Mouse (Mus musculus) gastrocnemius, adult 2 months (tissue): ENCODE measurements around the gene Cetn4. TPM values are rescaled to one million over a fixed set of nuclear protein-coding genes. Genes with fewer than 3 reads are reported as not detected.
A peak's percentile ranks its signal among the peaks of the same experiment; 100 is the strongest.

Experiments used
- DNase-seq: peaks from one replicate; pipeline ENCODE4 v3.0.0; 2022
- H3K27ac ChIP-seq: fragments of 200-600 bp; 2 replicates; pipeline ENCODE4 v1.8.1; 2022; ENCODE audit warnings: mild to moderate bottlenecking
- H3K4me3 ChIP-seq: fragments of 200-600 bp; 2 replicates; pipeline ENCODE4 v1.8.1; 2022; ENCODE audit warnings: mild to moderate bottlenecking, moderate library complexity
- CTCF ChIP-seq: fragments of 200-600 bp; IDR thresholded peaks from 2 replicates; pipeline ENCODE4 v1.8.1; 2022; ENCODE audit warnings: antibody characterized with exemption, mild to moderate bottlenecking, moderate library complexity
- intact Hi-C: fragments of 180-260 bp; cut with DNase I; formaldehyde crosslinking; loops from one replicate; pipeline ENCODE4 v1.15.1; 2025
- long read RNA-seq, 2 experiments: library from polyadenylated mRNA; stranded (forward); transcript quantifications; one replicate each; pipeline ENCODE4 v2.0.0; 2021
- total RNA-seq, 2 experiments: library from RNA; stranded (reverse); gene quantifications; 2 replicates each; pipeline ENCODE4 v1.2.3; 2021

The Cetn4 gene
- under 1 TPM in 1 of 2 experiments, not detected in 1; 0.36 TPM for total RNA-seq
- long read RNA-seq, experiment 1, result 0 reads
- long read RNA-seq, experiment 2, result 0 reads

- H3K4me3 ChIP-seq, result peak within 1 kb of the TSS; percentile 76
- H3K27ac ChIP-seq, result peak within 1 kb of the TSS; percentile 89
- DNase-seq, result peak; percentile 97
- no peak for TF ChIP-seq CTCF
- intact Hi-C loops, result loop anchor here (2.0 kb wide), 1 partner anchor 102 kb away; no protein-coding TSS in a partner anchor
Observed at GRCm38 (mm10) chr3:37312370-37312941, at the start of gene Cetn4, which contains the start of gene Bbs12. TSS of gene Cetn4 (minus strand) at chr3:37312708. TSS of gene Bbs12 (plus strand) at chr3:37312554.

- DNase-seq, result peak; percentile 63
- Histone ChIP-seq H3K27ac (peak overlapping the region; percentile 71), H3K4me3 (no peak overlapping the region; the same call in 1 of the 2 replicates)
- intact Hi-C loops, result no loop called here
- TF ChIP-seq CTCF, result no peak
Observed at GRCm38 (mm10) chr3:37360729-37361128, 48.2 kb upstream of the Cetn4 start.

- Histone ChIP-seq H3K27ac (peak overlapping the region; percentile 88), H3K4me3 (peak overlapping the region; percentile 21)
- TF ChIP-seq CTCF, result no peak
- intact Hi-C loops, result loop anchor here (2.0 kb wide), 1 partner anchor 26 kb away; no protein-coding TSS in a partner anchor
- DNase-seq, result no peak
Observed at GRCm38 (mm10) chr3:37354737-37355136, 42.2 kb upstream of the Cetn4 start.

GRCm38 (mm10) chr3:37353951-37354481, 41.5 kb upstream of the Cetn4 start:
- Histone ChIP-seq H3K4me3 (no peak overlapping the region), H3K27ac (peak overlapping the region; percentile 88)
- intact Hi-C loops, result loop anchor here (2.0 kb wide), 1 partner anchor 27 kb away; no protein-coding TSS in a partner anchor
- peak; percentile 82 for DNase-seq
- no peak for TF ChIP-seq CTCF

DNA sequence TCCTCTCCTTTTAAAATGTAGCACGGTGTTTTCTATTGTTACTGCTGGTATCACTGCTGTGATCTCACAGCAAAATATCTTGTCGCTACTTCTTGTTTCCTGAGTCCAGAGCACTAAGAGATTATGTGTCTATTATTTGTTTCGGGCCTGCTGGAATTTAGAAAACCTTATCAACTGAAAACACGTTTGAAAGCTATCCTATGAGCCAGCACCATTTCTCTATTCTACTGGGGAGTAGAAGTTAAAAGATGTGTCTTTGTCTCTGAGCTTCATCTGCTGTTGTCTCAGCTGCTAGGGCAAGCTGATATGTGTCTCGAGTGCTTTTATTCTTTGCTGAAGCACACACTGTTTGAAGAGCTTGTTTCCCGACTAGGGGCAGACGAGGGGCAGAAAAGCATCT, 37.9 kb upstream of the Cetn4 start:
- no peak for DNase-seq
- Histone ChIP-seq H3K4me3 (peak overlapping the region; percentile 75; the same call in 1 of the 2 replicates), H3K27ac (peak overlapping the region; percentile 16; the same call in 1 of the 2 replicates)
- intact Hi-C loops, result no loop called here
- no peak for TF ChIP-seq CTCF

- intact Hi-C loops, result no loop called here
- TF ChIP-seq CTCF, result no peak
- Histone ChIP-seq H3K27ac (peak overlapping the region; percentile 92), H3K4me3 (peak overlapping the region; percentile 75)
- DNase-seq, result peak; percentile 39
Observed at GRCm38 (mm10) chr3:37349166-37349548, 36.6 kb upstream of the Cetn4 start.

DNA sequence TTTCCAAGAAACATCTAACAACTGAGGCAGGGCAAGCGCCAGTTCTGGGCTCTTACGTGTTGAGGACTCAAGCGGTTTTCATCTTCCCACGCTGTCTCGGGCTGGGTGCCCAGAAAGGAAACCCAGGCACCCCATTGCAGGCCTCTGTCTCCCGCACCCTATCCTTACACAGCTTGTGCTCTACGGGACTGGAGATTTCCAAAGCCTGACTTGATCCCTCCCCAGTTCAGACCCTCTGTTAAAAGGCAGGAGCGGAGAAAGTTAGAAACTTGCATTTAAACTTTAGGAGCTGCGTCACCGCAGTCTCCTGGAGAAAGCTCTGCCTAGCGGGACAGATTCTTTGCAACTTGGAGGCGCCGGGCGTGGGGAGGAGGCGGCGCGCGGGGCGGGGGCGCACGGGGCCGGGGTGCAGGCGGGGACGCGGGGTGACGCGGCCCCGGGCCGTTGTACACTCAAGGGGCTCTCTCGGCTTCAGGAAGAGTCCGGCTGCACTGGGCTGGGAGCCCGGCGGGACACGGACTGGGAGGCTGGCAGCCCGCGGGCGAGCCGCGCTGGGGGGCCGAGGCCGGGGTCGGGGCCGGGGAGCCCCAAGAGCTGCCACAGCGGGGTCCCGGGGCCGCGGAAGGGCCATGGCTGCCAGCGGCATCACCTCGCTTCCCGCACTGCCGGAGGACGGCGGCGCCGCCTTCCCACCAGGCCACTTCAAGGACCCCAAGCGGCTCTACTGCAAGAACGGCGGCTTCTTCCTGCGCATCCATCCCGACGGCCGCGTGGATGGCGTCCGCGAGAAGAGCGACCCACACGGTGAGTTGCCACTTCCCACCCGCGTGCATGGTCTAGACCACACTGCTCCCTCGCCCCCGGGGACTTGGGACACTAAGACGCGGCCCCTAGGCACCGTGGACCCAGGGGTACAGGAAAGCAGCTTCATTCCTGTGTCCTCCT, 36.0 kb upstream of the Cetn4 start, which contains the start of gene Fgf2:
Fgf2 (plus strand) TSS at position 126 of the 945 bp plus-strand sequence.
- no peak for TF ChIP-seq CTCF
- Histone ChIP-seq H3K27ac (peak within 1 kb of the TSS; percentile 92), H3K4me3 (peak within 1 kb of the TSS; percentile 75)
- DNase-seq, result peak; percentile 78
- intact Hi-C loops, result no loop called here

DNA sequence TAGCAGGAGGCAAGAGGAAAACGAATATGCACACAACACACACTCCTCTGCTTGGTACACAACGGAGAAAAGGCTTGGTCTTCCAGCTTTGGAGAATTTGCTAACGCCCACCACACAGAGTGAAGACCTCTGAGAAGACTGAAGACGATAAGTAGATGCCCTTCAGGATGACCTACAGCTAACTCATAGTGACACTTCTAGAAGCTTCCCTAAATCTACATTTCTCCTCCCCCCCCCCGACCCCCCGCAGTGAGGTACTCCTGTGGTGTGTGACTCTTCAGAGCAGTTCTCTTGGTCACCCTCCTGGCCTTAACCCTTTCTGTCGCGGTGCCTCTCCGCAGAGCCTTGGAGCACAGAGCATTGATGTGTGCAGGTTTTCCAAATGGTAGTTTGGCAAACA, 35.2 kb upstream of the Cetn4 start:
- DNase-seq, result no peak
- intact Hi-C loops, result no loop called here
- peak overlapping the region; percentile 75 for H3K4me3 ChIP-seq
- H3K27ac ChIP-seq, result peak overlapping the region; percentile 92
- no peak for TF ChIP-seq CTCF

- H3K4me3 ChIP-seq, result no peak overlapping the region
- H3K27ac ChIP-seq, result no peak overlapping the region
- DNase-seq, result peak; percentile 41
- TF ChIP-seq CTCF, result no peak
- intact Hi-C loops, result no loop called here
Observed at GRCm38 (mm10) chr3:37342811-37343210, 30.3 kb upstream of the Cetn4 start.

- Histone ChIP-seq H3K27ac (no peak overlapping the region), H3K4me3 (no peak overlapping the region)
- intact Hi-C loops, result loop anchor here (1.0 kb wide), 1 partner anchor 73 kb away; no protein-coding TSS in a partner anchor
- TF ChIP-seq CTCF, result peak; percentile 88
- DNase-seq, result peak; percentile 71
Observed at GRCm38 (mm10) chr3:37341110-37341509, 28.6 kb upstream of the Cetn4 start.

DNA sequence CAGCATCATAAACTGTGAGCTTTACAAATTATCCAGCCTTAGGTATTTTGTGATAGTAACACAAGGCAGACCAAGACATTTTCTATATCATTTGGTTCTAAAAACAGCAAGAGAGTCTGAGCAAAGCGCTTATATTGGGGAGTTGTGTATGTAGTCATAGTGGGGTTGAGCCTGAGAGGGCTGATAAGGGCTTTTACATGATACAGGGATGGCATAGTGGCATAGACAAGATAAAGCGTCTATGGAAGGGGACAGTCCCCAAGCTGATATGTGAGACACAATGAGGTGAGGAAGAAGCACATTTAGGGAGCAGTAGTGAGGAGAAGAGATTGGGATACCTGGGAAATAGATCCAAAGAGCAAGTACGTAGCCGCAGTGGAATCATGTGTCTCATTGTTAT, 21.5 kb upstream of the Cetn4 start:
- DNase-seq, result no peak
- intact Hi-C loops, result no loop called here
- H3K27ac ChIP-seq, result no peak overlapping the region
- no peak for TF ChIP-seq CTCF
- H3K4me3 ChIP-seq, result no peak overlapping the region

GRCm38 (mm10) chr3:37331999-37332449, 19.5 kb upstream of the Cetn4 start:
- no peak for TF ChIP-seq CTCF
- intact Hi-C loops, result no loop called here
- DNase-seq, result no peak
- no peak overlapping the region for H3K27ac ChIP-seq
- H3K4me3 ChIP-seq, result no peak overlapping the region
